Mouse (Mus musculus) G1E (cell line): ENCODE data around the gene Olfr954. TPM values are rescaled to one million over a fixed set of nuclear protein-coding genes. Genes with fewer than 3 reads are reported as not detected.

ENCODE experiments used
- ATAC-seq: 2 replicates; pipeline ENCODE4 v1.8.0; 2016; ENCODE audit warnings: mild to moderate bottlenecking; ENCODE audit not compliant: insufficient number of reproducible peaks, poor library complexity, low FRiP score, severe bottlenecking; ENCODE audit errors: extremely low read depth
- DNase-seq: peaks from one replicate; pipeline ENCODE4 v3.0.0; 2012; ENCODE audit warnings: low spot score
- H3K27me3 ChIP-seq: 2 replicates; pipeline ENCODE4 v1.6.1; 2012; ENCODE audit warnings: mild to moderate bottlenecking, low read length, inconsistent platforms; ENCODE audit not compliant: insufficient read depth
- H3K36me3 ChIP-seq: replicated peaks from 2 replicates; pipeline ENCODE3; 2012; ENCODE audit warnings: mild to moderate bottlenecking, inconsistent platforms
- H3K4me1 ChIP-seq: 2 replicates; pipeline ENCODE4 v1.6.1; 2012; ENCODE audit warnings: low read depth, low read length, inconsistent platforms, mixed read lengths; ENCODE audit not compliant: insufficient read depth
- H3K4me3 ChIP-seq: 2 replicates; pipeline ENCODE4 v1.5.1; 2012; ENCODE audit warnings: low read depth, mild to moderate bottlenecking, inconsistent platforms, low read length, moderate library complexity, mixed read lengths
- H3K9me3 ChIP-seq: replicated peaks from 2 replicates; pipeline ENCODE4 v1.6.1; 2012; ENCODE audit warnings: inconsistent platforms
- CTCF ChIP-seq: IDR thresholded peaks from 2 replicates; pipeline ENCODE4 v1.5.1; 2012; ENCODE audit warnings: low read depth, low read length, inconsistent platforms, mixed read lengths
- GATA1 ChIP-seq: IDR thresholded peaks from 2 replicates; pipeline ENCODE4 v1.6.1; 2012; ENCODE audit warnings: borderline replicate concordance, low read length, inconsistent platforms, mixed read lengths
- GATA2 ChIP-seq: IDR thresholded peaks from 2 replicates; pipeline ENCODE4 v1.6.1; 2012; ENCODE audit warnings: low read depth, low read length, inconsistent platforms, borderline replicate concordance
- POLR2AphosphoS5 ChIP-seq: IDR thresholded peaks from 2 replicates; pipeline ENCODE4 v1.6.1; 2012; ENCODE audit warnings: low read depth, low read length, inconsistent platforms; ENCODE audit not compliant: insufficient replicate concordance
- TAL1 ChIP-seq: conservative IDR thresholded peaks from 2 replicates; pipeline ENCODE4 v1.6.1; 2012; ENCODE audit warnings: low read depth, low read length, inconsistent platforms, mixed read lengths
- polyA plus RNA-seq: library from polyadenylated mRNA; stranded (reverse); fragments of >175 nt; gene quantifications from 2 replicates; pipeline ENCODE4 v1.2.3, GENCODE M21; 2012
- total RNA-seq, 2 experiments: library from RNA; stranded (forward) in 1 of 2; stranded (reverse) in 1 of 2; fragments of 200-1000 nt in 1 of 2; fragments of >200 nt in 1 of 2; fragmentation: Nextera tagmentation in 1 of 2; gene quantifications; 2 replicates each; pipeline ENCODE4 v1.2.3; 2014 to 2017

Olfr954 gene
- total RNA-seq (2014; fragmentation: Nextera tagmentation) (not detected in 2 replicates), total RNA-seq (2017) (0.06 and 0.11 TPM in 2 replicates), polyA plus RNA-seq (not detected in 2 replicates)

DNA sequence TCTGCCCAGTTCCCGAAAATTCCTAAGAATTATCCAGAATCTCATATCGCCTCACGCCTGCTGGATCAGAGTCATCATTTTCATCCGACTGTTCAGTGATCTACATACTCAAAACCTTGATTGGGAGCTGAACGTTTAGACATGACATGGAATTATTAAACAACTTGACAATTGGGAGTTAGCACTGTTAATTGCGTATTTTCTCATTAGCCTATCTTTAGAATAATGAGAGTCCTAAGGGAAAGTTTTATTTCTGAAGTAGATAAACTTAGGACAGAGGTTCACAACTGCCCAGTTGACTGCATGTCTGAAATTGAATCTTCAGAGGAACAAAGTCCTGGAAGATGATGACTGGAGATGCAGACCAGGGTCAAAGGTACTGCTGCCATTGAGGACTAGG lies at the start of gene Olfr954:
Olfr954 (plus strand) TSS at position 301 of the 400 bp plus-strand sequence.
- Histone ChIP-seq H3K9me3 (no peaks in the 10 kb centered on the region), H3K27me3 (no peaks in the 10 kb centered on the region), H3K4me1 (no peaks in the 10 kb centered on the region), H3K36me3 (no peaks in the 10 kb centered on the region), H3K4me3 (no peak within 1 kb of the TSS)
- no peak for TF ChIP-seq GATA2
- TF ChIP-seq TAL1: no peak
- no peak for TF ChIP-seq GATA1
- no peak for TF ChIP-seq POLR2AphosphoS5
- TF ChIP-seq CTCF: no peak
- DNase-seq: no peak
- ATAC-seq: no peak

DNA sequence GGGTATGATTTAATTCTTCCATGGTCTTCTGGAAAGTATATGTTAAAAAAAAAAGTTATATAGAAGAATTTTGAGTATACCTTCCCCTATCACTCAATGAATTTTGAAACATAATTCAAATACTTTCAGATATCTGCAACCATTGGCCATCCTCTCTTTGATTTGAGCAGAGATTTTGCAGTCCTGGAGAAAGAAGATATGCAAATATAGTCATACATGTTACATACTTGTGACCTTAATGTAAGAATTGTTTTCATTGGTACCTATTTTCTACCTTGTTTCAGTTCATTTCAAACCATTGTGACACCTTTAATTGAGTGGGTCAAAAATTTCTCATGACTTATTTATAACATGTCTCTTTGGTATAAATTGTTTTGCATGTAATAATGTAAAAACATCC lies 29.5 kb upstream of the Olfr954 start, which contains the start of gene Olfr952:
Olfr952 (minus strand) TSS at position 101 of the 400 bp plus-strand sequence.
- no peak within 1 kb of the TSS for H3K4me3 ChIP-seq
- ATAC-seq (no peak), DNase-seq (no peak)
- H3K9me3 ChIP-seq: no peaks in the 10 kb centered on the region
- H3K4me1 ChIP-seq: no peaks in the 10 kb centered on the region
- H3K36me3 ChIP-seq: no peaks in the 10 kb centered on the region
- TF ChIP-seq CTCF (no peak), TAL1 (no peak), GATA2 (no peak), GATA1 (no peak), POLR2AphosphoS5 (no peak)
- H3K27me3 ChIP-seq: no peaks in the 10 kb centered on the region

DNA sequence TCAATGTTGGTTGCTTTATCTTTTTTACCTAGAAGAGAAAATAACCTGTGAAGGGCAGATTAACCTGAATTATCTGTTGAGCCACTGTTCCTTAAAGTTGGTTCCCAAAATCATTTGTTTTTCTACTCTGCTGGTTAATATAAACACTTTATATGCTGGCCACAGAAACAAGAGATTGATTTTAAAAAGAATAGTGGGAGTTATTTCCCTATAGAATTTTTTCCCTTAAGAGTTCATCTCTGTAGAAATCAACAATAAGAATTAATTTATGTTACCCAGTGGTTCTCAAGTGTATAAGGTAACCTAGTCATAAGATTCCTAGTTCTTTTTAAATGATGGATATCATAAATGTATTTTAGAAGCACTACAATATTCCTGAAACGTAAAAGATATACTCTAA lies 15.3 kb downstream of the Olfr954 start, which contains the start of gene Olfr955:
Olfr955 (minus strand) TSS at position 101 of the 400 bp plus-strand sequence.
- no peak for ATAC-seq
- H3K4me3 ChIP-seq: no peak within 1 kb of the TSS

DNA sequence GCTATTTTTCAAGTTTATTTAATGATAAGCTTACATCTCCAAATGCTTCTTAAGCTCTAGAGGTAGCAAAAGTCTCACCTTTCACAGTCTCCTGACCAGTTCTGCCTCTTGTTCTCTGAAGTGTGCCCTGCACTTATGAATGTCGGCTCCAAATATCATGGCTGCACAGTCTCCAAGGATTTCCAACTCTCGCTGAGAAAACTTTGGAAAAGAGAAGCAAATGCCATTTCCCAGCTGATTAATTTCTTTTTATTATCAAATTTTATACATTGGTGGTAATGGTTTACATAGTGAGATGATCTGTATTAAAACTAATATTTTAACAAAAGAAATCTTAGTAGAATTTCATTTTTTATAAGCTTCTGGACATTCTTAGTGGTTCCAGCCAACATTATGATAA lies 37.4 kb downstream of the Olfr954 start, which contains the start of gene Olfr44:
Olfr44 (minus strand) TSS at position 101 of the 400 bp plus-strand sequence.
- Histone ChIP-seq H3K4me1 (no peaks in the 10 kb centered on the region), H3K4me3 (no peak within 1 kb of the TSS), H3K36me3 (no peaks in the 10 kb centered on the region), H3K27me3 (no peaks in the 10 kb centered on the region), H3K9me3 (no peaks in the 10 kb centered on the region)
- TF ChIP-seq POLR2AphosphoS5: no peak
- no peak for TF ChIP-seq GATA1
- TF ChIP-seq GATA2: no peak
- TF ChIP-seq CTCF: no peak
- TF ChIP-seq TAL1: no peak
- DNase-seq: no peak
- ATAC-seq: no peak

More for the DNA sequence above, 15.3 kb downstream of the Olfr954 start, which contains the start of gene Olfr955:
- no peaks in the 10 kb centered on the region for H3K27me3 ChIP-seq
- TF ChIP-seq GATA2 (no peak), POLR2AphosphoS5 (no peak), CTCF (no peak), GATA1 (no peak), TAL1 (no peak)
- no peak for DNase-seq
- H3K4me1 ChIP-seq: no peaks in the 10 kb centered on the region
- H3K36me3 ChIP-seq: no peaks in the 10 kb centered on the region
- H3K9me3 ChIP-seq: no peaks in the 10 kb centered on the region

GRCm38 (mm10) chr9:39508998-39509397 lies 52.5 kb downstream of the Olfr954 start:
- H3K9me3 ChIP-seq: no peaks in the 10 kb centered on the region
- ATAC-seq: no peak
- DNase-seq: no peak
- no peak for TF ChIP-seq GATA1
- no peak for TF ChIP-seq POLR2AphosphoS5
- TF ChIP-seq TAL1: no peak
- no peak for TF ChIP-seq CTCF
- no peak overlapping the region for H3K4me3 ChIP-seq
- no peaks in the 10 kb centered on the region for H3K27me3 ChIP-seq
- H3K36me3 ChIP-seq: no peaks in the 10 kb centered on the region
- H3K4me1 ChIP-seq: no peaks in the 10 kb centered on the region

DNA sequence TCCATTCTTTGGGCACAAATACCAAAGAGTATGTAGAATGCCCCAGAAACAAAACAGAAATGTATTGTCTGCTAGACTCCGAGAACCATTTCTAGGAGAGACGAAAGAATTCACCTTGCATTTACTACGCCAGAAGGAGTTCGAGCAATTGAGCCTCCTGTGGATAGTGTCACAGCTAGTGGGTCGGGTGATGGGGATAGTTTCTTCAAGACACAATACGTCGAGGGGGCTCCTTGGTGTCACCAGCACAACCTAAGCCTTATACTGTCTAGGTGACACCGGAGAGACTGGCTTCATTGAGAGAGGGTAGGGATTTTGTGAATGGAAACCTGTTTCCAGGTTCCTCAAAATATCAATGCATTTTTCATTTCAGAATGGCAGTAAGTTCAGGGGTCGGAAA lies 52.9 kb downstream of the Olfr954 start:
- Histone ChIP-seq H3K4me3 (no peak overlapping the region), H3K9me3 (no peaks in the 10 kb centered on the region), H3K27me3 (no peaks in the 10 kb centered on the region), H3K36me3 (no peaks in the 10 kb centered on the region), H3K4me1 (no peaks in the 10 kb centered on the region)
- TF ChIP-seq POLR2AphosphoS5 (no peak), TAL1 (no peak), GATA2 (no peak), CTCF (no peak), GATA1 (no peak)
- no peak for ATAC-seq
- DNase-seq: no peak

Other genes with a start within 250 kb of the Olfr954 start
- gene Olfr1537, start 206.7 kb upstream of the Olfr954 start, total RNA-seq (2014; fragmentation: Nextera tagmentation): not detected in 2 replicates
- gene Olfr1537, start 206.7 kb upstream of the Olfr954 start, total RNA-seq (2017): 0.11 and 0.12 TPM in 2 replicates
- gene Olfr1537, start 206.7 kb upstream of the Olfr954 start, polyA plus RNA-seq: not detected in 2 replicates
- not detected in 2 replicates for gene Olfr945, start 179.9 kb upstream of the Olfr954 start, total RNA-seq (2014; fragmentation: Nextera tagmentation)
- gene Olfr945, start 179.9 kb upstream of the Olfr954 start, total RNA-seq (2017): 0.06 TPM in 1 of 2 replicates, not detected in the other
- not detected in 2 replicates for gene Olfr945, start 179.9 kb upstream of the Olfr954 start, polyA plus RNA-seq
- not detected in 2 replicates for gene Olfr948, start 130.7 kb upstream of the Olfr954 start, total RNA-seq (2014; fragmentation: Nextera tagmentation)
- gene Olfr948, start 130.7 kb upstream of the Olfr954 start, total RNA-seq (2017): under 0.01 and 0.06 TPM in 2 replicates
- not detected in 2 replicates for gene Olfr948, start 130.7 kb upstream of the Olfr954 start, polyA plus RNA-seq
- not detected in 2 replicates for gene Olfr951, start 69.3 kb upstream of the Olfr954 start, total RNA-seq (2014; fragmentation: Nextera tagmentation)
- 0.22 TPM in 1 of 2 replicates, not detected in the other for gene Olfr951, start 69.3 kb upstream of the Olfr954 start, total RNA-seq (2017)
- not detected in 2 replicates for gene Olfr951, start 69.3 kb upstream of the Olfr954 start, polyA plus RNA-seq
- not detected in 2 replicates for gene Olfr952, start 29.6 kb upstream of the Olfr954 start, total RNA-seq (2014; fragmentation: Nextera tagmentation)
- gene Olfr952, start 29.6 kb upstream of the Olfr954 start, total RNA-seq (2017): not detected in 2 replicates
- not detected in 2 replicates for gene Olfr952, start 29.6 kb upstream of the Olfr954 start, polyA plus RNA-seq
- gene Olfr955, start 15.2 kb downstream of the Olfr954 start, total RNA-seq (2014; fragmentation: Nextera tagmentation): not detected in 2 replicates
- gene Olfr955, start 15.2 kb downstream of the Olfr954 start, total RNA-seq (2017): 0.17 TPM in 1 of 2 replicates, not detected in the other
- not detected in 2 replicates for gene Olfr955, start 15.2 kb downstream of the Olfr954 start, polyA plus RNA-seq
- not detected in 2 replicates for gene Olfr44, start 37.3 kb downstream of the Olfr954 start, total RNA-seq (2014; fragmentation: Nextera tagmentation)
- 0.05 TPM in 1 of 2 replicates, not detected in the other for gene Olfr44, start 37.3 kb downstream of the Olfr954 start, total RNA-seq (2017)
- not detected in 2 replicates for gene Olfr44, start 37.3 kb downstream of the Olfr954 start, polyA plus RNA-seq
- gene Olfr957, start 59.1 kb downstream of the Olfr954 start, total RNA-seq (2014; fragmentation: Nextera tagmentation): not detected in 2 replicates
- 0.22 TPM in 1 of 2 replicates, not detected in the other for gene Olfr957, start 59.1 kb downstream of the Olfr954 start, total RNA-seq (2017)
- gene Olfr957, start 59.1 kb downstream of the Olfr954 start, polyA plus RNA-seq: not detected in 2 replicates
- not detected in 2 replicates for gene Olfr958, start 97.4 kb downstream of the Olfr954 start, total RNA-seq (2014; fragmentation: Nextera tagmentation)
- gene Olfr958, start 97.4 kb downstream of the Olfr954 start, total RNA-seq (2017): 0.06 and 0.11 TPM in 2 replicates
- gene Olfr958, start 97.4 kb downstream of the Olfr954 start, polyA plus RNA-seq: not detected in 2 replicates
- not detected in 2 replicates for gene Olfr959, start 118.9 kb downstream of the Olfr954 start, total RNA-seq (2014; fragmentation: Nextera tagmentation)
- 0.05 and 0.23 TPM in 2 replicates for gene Olfr959, start 118.9 kb downstream of the Olfr954 start, total RNA-seq (2017)
- gene Olfr959, start 118.9 kb downstream of the Olfr954 start, polyA plus RNA-seq: not detected in 2 replicates
- not detected in 2 replicates for gene AW551984, start 147.7 kb downstream of the Olfr954 start, total RNA-seq (2014; fragmentation: Nextera tagmentation)
- 0.27 TPM in 1 of 2 replicates, not detected in the other for gene AW551984, start 147.7 kb downstream of the Olfr954 start, total RNA-seq (2017)
- gene AW551984, start 147.7 kb downstream of the Olfr954 start, polyA plus RNA-seq: not detected in 2 replicates
- gene Olfr148, start 154.0 kb downstream of the Olfr954 start, total RNA-seq (2014; fragmentation: Nextera tagmentation): not detected in 2 replicates
- 0.12 TPM in 1 of 2 replicates, not detected in the other for gene Olfr148, start 154.0 kb downstream of the Olfr954 start, total RNA-seq (2017)
- not detected in 2 replicates for gene Olfr148, start 154.0 kb downstream of the Olfr954 start, polyA plus RNA-seq
- gene Olfr960, start 164.7 kb downstream of the Olfr954 start, total RNA-seq (2014; fragmentation: Nextera tagmentation): not detected in 2 replicates
- 0.49 TPM in 1 of 2 replicates, not detected in the other for gene Olfr960, start 164.7 kb downstream of the Olfr954 start, total RNA-seq (2017)
- not detected in 2 replicates for gene Olfr960, start 164.7 kb downstream of the Olfr954 start, polyA plus RNA-seq
- not detected in 2 replicates for gene Olfr961, start 188.4 kb downstream of the Olfr954 start, total RNA-seq (2014; fragmentation: Nextera tagmentation)
- 0.11 and 0.12 TPM in 2 replicates for gene Olfr961, start 188.4 kb downstream of the Olfr954 start, total RNA-seq (2017)
- not detected in 2 replicates for gene Olfr961, start 188.4 kb downstream of the Olfr954 start, polyA plus RNA-seq
- gene Olfr963, start 210.5 kb downstream of the Olfr954 start, total RNA-seq (2014; fragmentation: Nextera tagmentation): not detected in 2 replicates
- 0.06 TPM in 1 of 2 replicates, not detected in the other for gene Olfr963, start 210.5 kb downstream of the Olfr954 start, total RNA-seq (2017)
- gene Olfr963, start 210.5 kb downstream of the Olfr954 start, polyA plus RNA-seq: not detected in 2 replicates